In the genomic region with DNA sequence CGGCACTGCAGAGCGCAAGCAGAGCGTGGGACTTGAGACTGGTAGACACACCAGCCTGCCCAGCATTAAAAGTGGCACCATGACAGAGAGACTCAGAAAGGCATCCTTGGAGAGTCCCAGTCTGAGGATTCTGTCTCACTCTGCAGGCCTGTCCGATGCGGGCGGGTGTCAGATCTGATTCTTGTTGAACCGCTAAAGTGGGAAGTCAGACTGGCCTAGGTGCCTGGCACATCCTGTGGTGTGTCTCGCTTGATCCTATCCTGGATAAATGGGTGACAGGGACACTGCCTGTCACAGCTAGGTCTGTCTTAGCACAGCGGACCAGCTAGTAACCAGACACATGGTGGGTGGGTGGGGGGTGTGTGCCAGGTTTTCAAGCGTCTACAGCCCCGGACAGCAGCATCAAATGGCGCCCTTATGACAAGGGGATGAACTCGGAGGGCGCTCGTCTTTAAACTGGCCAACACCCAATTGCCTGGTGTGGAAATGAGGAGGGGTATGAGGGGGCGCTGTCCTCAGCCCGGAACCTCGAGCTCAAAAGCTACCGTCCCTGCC, we compare ENCODE assay signal across 8 mouse cellular contexts. TPM values are rescaled to one million over a fixed set of nuclear protein-coding genes. Genes with fewer than 3 reads are reported as not detected.
DNase-seq lines count a peak whose midpoint lies in the region; ATAC-seq and TF ChIP-seq lines count a peak whose summit lies in the region.

A gene (minus strand): TSS at position 118 of the 555 bp plus-strand sequence.

- H3K36me3 ChIP-seq in forebrain, embryonic 11.5 days (ENCODE audit: control insufficient read depth, insufficient read depth, low read length), result no peaks in the 10 kb centered on the region
- no peaks in the 10 kb centered on the region for H3K36me3 ChIP-seq in neural tube, embryonic 12.5 days

- under 1% methylated on average over 19 of the region's 19 CpGs for WGBS in forebrain, embryonic 11.5 days
- 3% methylated on average over 19 of the region's 19 CpGs for WGBS in neural tube, embryonic 12.5 days

- DNase-seq in left cerebral cortex, adult 2 months (ENCODE audit: extremely low spot score in 1 of 2, low spot score in 2 of 2), result no peak
- DNase-seq in left cerebral cortex, adult 11 months (ENCODE audit: low spot score), result no peak
- DNase-seq in forebrain, embryonic 11.5 days (ENCODE audit: low spot score), result peak; percentile 74
- DNase-seq in left cerebral cortex, adult 8-10 months (ENCODE audit: low spot score in 2 of 2), result no peak
- no peak for DNase-seq in cerebellum, postnatal 14 days
- no peak for DNase-seq in cerebellum, postnatal 4 days (ENCODE audit: low spot score in 2 of 2)
- DNase-seq in frontal cortex, postnatal 36 days (ENCODE audit: low spot score in 2 of 2), result no peak

- peaks cover 40% of the 10 kb centered on the region for H3K27me3 ChIP-seq in forebrain, embryonic 11.5 days (ENCODE audit: control insufficient read depth, insufficient read depth, low read length)
- peaks cover 66% of the 10 kb centered on the region for H3K27me3 ChIP-seq in neural tube, embryonic 12.5 days (replicated peaks)

- intact Hi-C loops in left cerebral cortex, adult 2 months (cut with DNase I), result loop anchor here (2.0 to 5.0 kb wide), 3 partner anchors 180 to 432 kb away; no protein-coding TSS in a partner anchor

- H3K4me1 ChIP-seq in forebrain, embryonic 11.5 days (replicated peaks; ENCODE audit: control insufficient read depth, insufficient read depth, low read length), result peaks cover 20% of the 10 kb centered on the region; the same call in 1 of the 2 replicates
- peaks cover 39% of the 10 kb centered on the region for H3K4me1 ChIP-seq in neural tube, embryonic 12.5 days

- peak within 1 kb of the TSS; percentile 97 for H3K4me2 ChIP-seq in forebrain, embryonic 11.5 days (ENCODE audit: low read depth, low read length, severe bottlenecking)
- peak within 1 kb of the TSS; percentile 98 for H3K4me2 ChIP-seq in neural tube, embryonic 12.5 days (replicated peaks)

- no peak for ATAC-seq in forebrain, embryonic 11.5 days (replicated peaks; ENCODE audit: low FRiP score)
- ATAC-seq in neural tube, embryonic 12.5 days (ENCODE audit: low FRiP score, low read depth), result 0 out of 2 replicates have a peak, but pooled peaks have one; percentile 13

- peak within 1 kb of the TSS; percentile 57 for H3K4me3 ChIP-seq in left cerebral cortex, adult 2 months
- H3K4me3 ChIP-seq in forebrain, embryonic 11.5 days (ENCODE audit: low read depth, low read length), result peak within 1 kb of the TSS; percentile 84
- peak within 1 kb of the TSS; percentile 74 for H3K4me3 ChIP-seq in neural tube, embryonic 12.5 days

- no peak within 1 kb of the TSS for H3K27ac ChIP-seq in left cerebral cortex, adult 2 months
- H3K27ac ChIP-seq in forebrain, embryonic 11.5 days (ENCODE audit: low read depth, low read length), result peak within 1 kb of the TSS; percentile 86
- H3K27ac ChIP-seq in neural tube, embryonic 12.5 days, result peak within 1 kb of the TSS; percentile 50; the same call in 1 of the 2 replicates

- H3K9ac ChIP-seq in forebrain, embryonic 11.5 days (ENCODE audit: low read length), result peak within 1 kb of the TSS; percentile 93
- peak within 1 kb of the TSS; percentile 92 for H3K9ac ChIP-seq in neural tube, embryonic 12.5 days

- no peak for TF ChIP-seq CTCF in left cerebral cortex, adult 2 months (IDR thresholded peaks at IDR 0.05)

- no peaks in the 10 kb centered on the region for H3K9me3 ChIP-seq in forebrain, embryonic 11.5 days (ENCODE audit: control insufficient read depth, low read length)
- H3K9me3 ChIP-seq in neural tube, embryonic 12.5 days, result no peaks in the 10 kb centered on the region

RNA-seq across cellular contexts. Expression of the gene that starts here (rescaled TPM):
- total RNA-seq in left cerebral cortex, adult 2 months (2021), result 10 to 100 TPM; 33.8 to 35.5 TPM
- 146 and 153 TPM in 2 replicates for polyA plus RNA-seq in forebrain, embryonic 11.5 days (2014; fragmentation: Nextera tagmentation; extraction: Ambion mirVana)
- total RNA-seq in left cerebral cortex, adult 8-10 months (2022), result 10 to 100 TPM; 30.9 to 37.9 (median 35.1) TPM
- polyA plus RNA-seq in neural tube, embryonic 12.5 days (2016; fragmentation: Nextera tagmentation; extraction: Ambion mirVana), result 90.3 and 99.7 TPM in 2 replicates
